Mouse (Mus musculus) G1E (cell line): Measurements from ENCODE around the gene Rft1. TPM values are rescaled to one million over a fixed set of nuclear protein-coding genes. Genes with fewer than 3 reads are reported as not detected.

Experiments
- ATAC-seq: 2 replicates; pipeline ENCODE4 v1.8.0; 2016; ENCODE audit warnings: mild to moderate bottlenecking; ENCODE audit not compliant: insufficient number of reproducible peaks, poor library complexity, low FRiP score, severe bottlenecking; ENCODE audit errors: extremely low read depth
- DNase-seq: peaks from one replicate; pipeline ENCODE4 v3.0.0; 2012; ENCODE audit warnings: low spot score
- H3K27me3 ChIP-seq: 2 replicates; pipeline ENCODE4 v1.6.1; 2012; ENCODE audit warnings: mild to moderate bottlenecking, low read length, inconsistent platforms; ENCODE audit not compliant: insufficient read depth
- H3K36me3 ChIP-seq: replicated peaks from 2 replicates; pipeline ENCODE3; 2012; ENCODE audit warnings: mild to moderate bottlenecking, inconsistent platforms
- H3K4me1 ChIP-seq: 2 replicates; pipeline ENCODE4 v1.6.1; 2012; ENCODE audit warnings: low read depth, low read length, inconsistent platforms, mixed read lengths; ENCODE audit not compliant: insufficient read depth
- H3K4me3 ChIP-seq: 2 replicates; pipeline ENCODE4 v1.5.1; 2012; ENCODE audit warnings: low read depth, mild to moderate bottlenecking, inconsistent platforms, low read length, moderate library complexity, mixed read lengths
- H3K9me3 ChIP-seq: replicated peaks from 2 replicates; pipeline ENCODE4 v1.6.1; 2012; ENCODE audit warnings: inconsistent platforms
- CTCF ChIP-seq: IDR thresholded peaks from 2 replicates; pipeline ENCODE4 v1.5.1; 2012; ENCODE audit warnings: low read depth, low read length, inconsistent platforms, mixed read lengths
- GATA1 ChIP-seq: IDR thresholded peaks from 2 replicates; pipeline ENCODE4 v1.6.1; 2012; ENCODE audit warnings: borderline replicate concordance, low read length, inconsistent platforms, mixed read lengths
- GATA2 ChIP-seq: IDR thresholded peaks from 2 replicates; pipeline ENCODE4 v1.6.1; 2012; ENCODE audit warnings: low read depth, low read length, inconsistent platforms, borderline replicate concordance
- POLR2AphosphoS5 ChIP-seq: IDR thresholded peaks from 2 replicates; pipeline ENCODE4 v1.6.1; 2012; ENCODE audit warnings: low read depth, low read length, inconsistent platforms; ENCODE audit not compliant: insufficient replicate concordance
- TAL1 ChIP-seq: conservative IDR thresholded peaks from 2 replicates; pipeline ENCODE4 v1.6.1; 2012; ENCODE audit warnings: low read depth, low read length, inconsistent platforms, mixed read lengths
- polyA plus RNA-seq: library from polyadenylated mRNA; stranded (reverse); fragments of >175 nt; gene quantifications from 2 replicates; pipeline ENCODE4 v1.2.3, GENCODE M21; 2012
- total RNA-seq, 2 experiments: library from RNA; stranded (forward) in 1 of 2; stranded (reverse) in 1 of 2; fragments of 200-1000 nt in 1 of 2; fragments of >200 nt in 1 of 2; fragmentation: Nextera tagmentation in 1 of 2; gene quantifications; 2 replicates each; pipeline ENCODE4 v1.2.3; 2014 to 2017

Rft1 gene
- total and polyA plus RNA-seq, 3 experiments = 4.4 to 20.8 (median 15.0) TPM

DNA sequence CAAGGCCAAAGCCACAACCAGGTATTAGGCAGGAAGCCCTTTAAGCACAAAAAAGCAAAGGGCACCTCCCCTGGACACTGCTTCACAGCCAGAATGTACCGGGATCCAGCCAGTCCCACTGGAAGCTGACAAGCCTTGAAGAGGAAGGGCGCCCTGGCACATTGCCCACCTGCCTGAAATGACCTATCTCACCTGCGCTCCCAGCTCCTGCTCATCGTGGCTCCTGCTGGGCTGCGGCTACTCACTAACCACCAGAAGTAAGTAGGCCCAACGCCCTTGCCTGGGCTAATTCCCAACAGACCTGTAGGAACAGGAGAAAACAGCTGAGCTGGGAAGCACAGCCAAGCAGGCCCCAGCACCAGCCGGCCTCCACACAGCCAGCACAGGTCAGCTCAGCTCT lies 32.0 kb upstream of the Rft1 start:
- TF ChIP-seq GATA2 (no peak), TAL1 (no peak), GATA1 (no peak), CTCF (no peak), POLR2AphosphoS5 (no peak)
- Histone ChIP-seq H3K4me3 (no peak overlapping the region), H3K4me1 (peaks cover 75% of the 10 kb centered on the region), H3K9me3 (no peaks in the 10 kb centered on the region), H3K27me3 (peaks cover 4% of the 10 kb centered on the region; the same call in 1 of the 2 replicates), H3K36me3 (peaks cover 64% of the 10 kb centered on the region)
- DNase-seq (no peak), ATAC-seq (no peak)

DNA sequence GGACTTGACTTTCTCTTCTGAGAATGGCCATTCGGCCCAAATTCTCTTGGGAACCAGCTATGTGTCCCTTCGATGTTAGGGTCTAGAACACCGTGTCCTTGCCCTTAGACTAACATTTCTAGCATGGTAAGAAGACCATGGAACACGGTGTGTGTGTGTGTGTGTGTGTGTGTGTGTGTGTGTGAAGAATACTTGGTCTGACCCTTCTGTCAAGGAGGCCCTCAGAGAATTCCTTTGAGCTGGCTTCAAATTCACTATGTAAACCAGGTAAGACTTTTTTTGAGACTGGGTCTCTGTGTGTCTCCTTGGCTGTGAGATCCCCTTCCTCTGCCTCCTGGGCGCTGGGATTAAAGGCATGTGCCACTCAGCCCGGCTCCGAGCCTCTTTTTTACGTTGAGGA lies 31.6 kb upstream of the Rft1 start:
- Histone ChIP-seq H3K36me3 (peaks cover 60% of the 10 kb centered on the region), H3K4me3 (no peak overlapping the region), H3K9me3 (no peaks in the 10 kb centered on the region), H3K4me1 (peaks cover 75% of the 10 kb centered on the region), H3K27me3 (peaks cover 4% of the 10 kb centered on the region; the same call in 1 of the 2 replicates)
- ATAC-seq (no peak), DNase-seq (no peak)
- TF ChIP-seq GATA2 (no peak), GATA1 (no peak), TAL1 (no peak), POLR2AphosphoS5 (no peak), CTCF (no peak)

DNA sequence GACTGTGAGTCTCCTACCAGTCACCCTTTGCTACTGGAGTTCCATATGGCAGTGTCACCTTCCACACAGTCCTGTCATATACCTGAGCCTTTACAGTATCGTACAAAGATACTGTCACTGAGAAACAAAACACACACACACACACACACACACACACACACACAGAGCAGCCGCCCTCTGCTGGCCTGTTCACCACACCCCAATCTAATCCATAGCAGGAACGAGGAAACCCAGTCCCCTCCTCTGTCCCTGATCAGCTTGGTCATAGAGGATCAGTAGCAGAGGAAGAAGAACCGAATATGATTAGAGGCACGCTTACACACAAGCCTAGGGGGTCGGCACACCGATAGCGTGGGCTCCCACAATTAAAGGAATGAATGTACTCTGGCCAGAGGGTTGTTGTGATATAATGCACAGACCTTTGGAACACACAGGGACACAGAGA lies 29.9 kb upstream of the Rft1 start:
- Histone ChIP-seq H3K27me3 (peaks cover 15% of the 10 kb centered on the region; the same call in 1 of the 2 replicates), H3K36me3 (peaks cover 45% of the 10 kb centered on the region), H3K9me3 (no peaks in the 10 kb centered on the region), H3K4me3 (peak overlapping the region; percentile 24; the same call in 1 of the 2 replicates), H3K4me1 (peaks cover 81% of the 10 kb centered on the region)
- ATAC-seq = no peak
- no peak for DNase-seq
- no peak for TF ChIP-seq CTCF
- TF ChIP-seq POLR2AphosphoS5 = no peak
- TF ChIP-seq TAL1 = no peak
- no peak for TF ChIP-seq GATA2
- no peak for TF ChIP-seq GATA1

DNA sequence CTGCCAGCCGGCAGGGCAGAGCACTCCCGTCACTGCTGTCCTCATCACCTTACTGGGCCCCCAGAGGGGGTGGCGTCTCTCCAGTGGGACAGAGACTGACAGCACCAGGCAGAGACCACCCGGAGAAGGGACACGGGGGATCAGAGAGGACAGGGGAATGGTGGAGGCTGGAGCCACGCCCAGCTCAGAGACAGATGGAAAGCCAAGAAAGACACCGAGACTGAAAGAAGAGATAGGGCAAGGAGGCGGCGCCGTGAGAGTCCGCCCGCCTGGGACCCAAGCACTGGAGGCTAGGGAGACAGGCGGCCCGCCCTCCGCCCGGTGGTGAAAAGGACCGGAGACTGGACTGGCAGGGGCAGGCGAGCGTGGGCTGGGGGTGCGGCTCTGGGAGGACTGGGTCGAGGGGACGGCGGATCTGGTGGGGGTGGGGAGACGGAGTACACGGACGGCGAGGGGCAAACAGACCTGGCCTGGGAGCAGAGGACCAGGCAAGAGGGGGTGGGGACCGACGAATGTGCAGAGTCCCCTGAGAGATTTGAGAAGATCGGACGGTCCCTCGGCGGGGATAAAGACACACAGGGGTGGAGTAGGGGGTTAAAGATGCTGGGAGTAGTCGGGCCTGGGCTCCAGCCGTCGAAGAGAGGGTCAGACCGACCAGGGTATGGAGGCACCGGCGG lies 28.9 kb upstream of the Rft1 start:
- H3K9me3 ChIP-seq = no peaks in the 10 kb centered on the region
- ATAC-seq = peak; percentile 47
- H3K4me3 ChIP-seq = peak overlapping the region; percentile 82
- H3K4me1 ChIP-seq = peaks cover 85% of the 10 kb centered on the region
- TF ChIP-seq GATA1 (no peak), CTCF (no peak)
- peak; percentile 57 for DNase-seq
- peaks cover 37% of the 10 kb centered on the region for H3K36me3 ChIP-seq
- peaks cover 25% of the 10 kb centered on the region for H3K27me3 ChIP-seq

DNA sequence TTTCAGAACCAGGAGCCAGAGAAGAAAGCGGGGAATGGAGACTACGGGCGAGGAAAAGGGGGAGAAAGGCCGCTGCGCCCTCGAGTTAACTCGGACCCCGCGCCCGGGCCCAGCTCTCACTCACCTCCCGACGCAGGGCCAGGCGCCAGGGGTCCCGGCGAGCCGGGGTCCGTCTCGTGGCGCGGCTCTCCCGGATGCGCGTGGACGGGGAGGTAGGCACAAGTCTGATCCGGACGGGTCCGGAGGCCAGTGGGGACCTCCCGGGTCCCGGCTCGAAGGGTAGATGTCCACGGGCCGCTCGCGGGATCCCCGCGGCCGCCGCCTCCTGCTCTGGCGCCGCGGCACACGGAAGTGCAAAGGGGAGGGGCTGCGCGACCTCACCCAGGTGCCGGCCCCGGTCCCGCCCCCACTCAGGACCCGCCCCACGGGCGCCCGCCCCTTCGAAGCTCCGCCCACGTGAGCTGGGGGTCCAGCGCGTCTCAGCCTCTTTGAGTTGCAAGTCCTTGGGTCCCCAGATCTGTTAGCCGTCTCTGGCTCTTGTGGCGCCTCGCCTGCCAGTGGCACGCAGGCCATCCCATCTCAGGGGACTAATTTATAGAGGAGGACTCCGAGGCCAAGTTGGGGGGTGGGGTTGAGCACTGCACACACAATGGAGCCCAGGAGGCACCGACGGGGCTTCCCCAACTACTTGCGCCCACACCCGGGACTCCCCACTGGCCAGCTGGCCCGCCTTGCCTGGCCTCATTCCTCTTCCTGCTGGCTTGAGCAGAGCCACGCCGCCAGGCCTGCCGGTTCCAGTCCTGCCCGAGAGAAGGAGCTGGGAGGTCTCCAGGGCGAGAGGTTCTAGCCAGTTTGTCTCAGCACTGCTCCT lies 28.1 kb upstream of the Rft1 start, which contains the start of gene Prkcd:
TSS of gene Prkcd (minus strand) at position 355 of the 871 bp plus-strand sequence.
- TF ChIP-seq TAL1 = no peak
- no peak for TF ChIP-seq GATA2
- no peak for TF ChIP-seq CTCF
- peaks cover 31% of the 10 kb centered on the region for H3K36me3 ChIP-seq
- no peak; the same call in 1 of the 2 replicates for ATAC-seq
- peaks cover 31% of the 10 kb centered on the region for H3K27me3 ChIP-seq
- peak; percentile 70 for DNase-seq
- H3K9me3 ChIP-seq = no peaks in the 10 kb centered on the region
- H3K4me1 ChIP-seq = peaks cover 86% of the 10 kb centered on the region
- H3K4me3 ChIP-seq = peak within 1 kb of the TSS; percentile 82

DNA sequence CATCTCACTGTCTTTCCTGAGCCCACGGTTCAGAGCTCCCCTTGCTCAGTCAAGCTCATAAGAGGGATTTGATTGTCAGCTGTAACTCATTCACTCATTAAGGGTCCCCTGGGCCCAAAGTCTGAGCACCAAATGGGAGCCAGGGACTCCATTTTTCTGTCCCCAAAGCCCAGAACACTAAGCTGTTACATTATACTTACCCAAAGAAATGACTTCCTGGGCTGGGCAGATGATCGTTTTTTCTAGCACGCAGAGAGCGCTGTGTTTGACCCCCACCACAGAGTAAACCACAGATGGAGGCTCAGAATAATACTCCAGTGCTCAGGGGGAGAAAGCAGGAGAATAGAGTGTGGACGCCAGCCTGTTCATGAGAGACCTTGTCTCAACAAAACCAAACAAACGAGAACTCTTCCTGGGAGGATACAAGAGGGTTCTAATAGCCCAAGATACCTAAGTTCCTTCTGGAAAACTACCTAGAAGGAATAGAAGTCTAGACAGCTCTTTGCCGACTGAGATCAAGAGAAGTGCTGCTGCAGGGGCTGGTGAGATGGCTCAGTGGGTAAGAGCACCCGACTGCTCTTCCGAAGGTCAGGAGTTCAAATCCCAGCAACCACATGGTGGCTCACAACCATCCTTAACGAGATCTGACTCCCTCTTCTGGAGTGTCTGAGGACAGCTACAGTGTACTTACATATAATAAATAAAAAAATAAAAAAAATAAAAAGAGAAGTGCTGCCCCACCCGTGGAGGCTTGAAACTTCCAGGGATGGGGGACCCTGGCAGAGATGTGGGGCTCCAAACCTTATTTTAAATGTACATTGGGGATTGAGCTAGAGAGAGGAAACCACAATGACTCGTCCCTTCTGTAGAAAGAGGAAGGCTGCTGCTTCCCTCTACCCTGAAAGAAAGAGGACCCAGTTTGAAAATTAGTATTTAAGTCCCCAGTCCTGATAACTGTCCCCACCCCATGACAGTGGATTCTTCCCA lies 27.1 kb upstream of the Rft1 start:
- DNase-seq = peak; percentile 17
- Histone ChIP-seq H3K4me3 (peak overlapping the region; percentile 82), H3K4me1 (peaks cover 84% of the 10 kb centered on the region), H3K36me3 (peaks cover 22% of the 10 kb centered on the region), H3K9me3 (no peaks in the 10 kb centered on the region), H3K27me3 (peaks cover 39% of the 10 kb centered on the region)
- TF ChIP-seq GATA2 (no peak), POLR2AphosphoS5 (no peak), GATA1 (no peak), CTCF (no peak), TAL1 (no peak)
- ATAC-seq = no peak
